Mouse (Mus musculus): ENCODE data around the gene Slc22a18.
"Not testable (repeated sequence)": the region's sequence is repeated elsewhere in the genome, so short reads cannot be mapped to it uniquely, and the experiment has no call there.

Slc22a18 gene

DNA sequence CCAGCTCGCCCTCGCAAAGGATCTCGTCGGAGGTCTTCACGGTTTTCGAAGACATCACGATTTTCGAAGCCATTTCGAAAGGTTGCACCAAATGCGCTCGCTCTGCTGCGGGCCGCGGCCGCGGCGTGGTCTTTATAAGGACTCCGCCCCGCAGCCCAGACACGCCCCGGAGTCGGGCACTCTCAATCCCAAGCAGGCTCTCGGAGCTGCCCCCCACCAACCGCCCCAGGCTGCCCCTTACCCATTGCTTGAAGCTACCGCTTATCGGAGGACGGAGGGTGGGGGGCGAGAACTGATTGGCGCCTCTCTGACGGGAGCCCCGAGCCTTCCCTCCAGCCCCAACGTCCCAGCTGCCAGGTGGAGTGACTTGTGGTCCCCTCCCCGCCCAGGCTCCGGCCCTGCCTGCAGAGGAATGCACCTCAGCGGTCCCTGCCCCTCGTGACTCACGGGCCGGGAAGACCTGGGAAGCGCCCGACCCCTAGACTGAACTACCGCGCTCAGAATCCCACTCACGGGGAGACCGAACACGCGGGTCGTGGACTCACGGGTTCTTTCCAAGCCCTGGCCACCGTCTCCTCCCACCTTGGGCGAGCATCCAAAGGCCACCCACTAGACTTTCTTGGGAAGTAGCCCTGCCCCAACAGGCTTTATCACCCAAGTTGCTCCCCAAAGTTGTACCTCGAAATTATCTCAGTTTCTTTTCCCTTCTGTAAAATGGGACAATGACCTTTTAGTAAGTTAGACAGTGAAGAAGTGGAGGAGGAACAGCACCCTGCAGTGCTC lies 29.1 kb downstream of the Slc22a18 start, which contains the start of gene Phlda2:
Gene Phlda2 (minus strand): TSS at position 733 of the 783 bp plus-strand sequence.
- DNase-seq (ENCODE audit: low read depth, low spot score), result no peak

DNA sequence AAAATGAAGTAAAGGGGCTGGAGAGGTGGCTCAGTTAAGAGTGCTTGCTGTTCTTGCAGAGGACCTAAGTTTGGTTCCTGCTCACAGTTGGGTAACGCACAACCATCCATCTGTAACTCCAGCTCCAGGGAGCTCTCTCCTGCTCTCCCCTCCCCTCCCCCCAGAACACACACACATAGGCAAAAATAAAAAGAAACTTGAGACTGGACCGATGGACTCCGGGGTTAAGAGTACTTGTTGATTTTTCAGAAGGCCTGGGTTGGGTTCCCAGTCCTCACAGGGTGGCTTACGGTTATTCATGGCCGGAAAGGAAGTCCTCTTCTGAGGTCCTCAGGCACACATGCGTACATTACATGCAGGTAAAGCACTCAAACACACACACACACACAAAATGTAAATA lies 30.4 kb downstream of the Slc22a18 start:
- no peak for DNase-seq (ENCODE audit: low read depth, low spot score)

DNA sequence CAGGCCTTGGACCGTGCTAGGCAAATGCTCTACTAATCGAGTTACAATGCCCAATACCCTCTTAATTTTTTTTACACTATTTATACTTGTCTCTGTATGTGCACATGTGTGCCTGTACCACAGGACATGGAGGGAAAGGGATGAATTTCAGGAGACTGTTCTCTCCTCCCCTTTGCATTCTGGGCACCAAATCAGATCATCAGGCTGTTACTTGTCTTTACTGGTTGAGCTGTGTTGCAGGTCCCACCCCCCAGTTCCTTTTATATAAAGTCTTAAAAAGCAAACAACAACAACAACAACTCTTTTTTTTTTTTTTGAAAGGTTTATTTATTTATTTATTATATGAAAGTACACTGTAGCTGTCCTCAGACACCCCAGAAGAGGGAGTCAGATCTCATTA lies 31.9 kb downstream of the Slc22a18 start:
- no peak for DNase-seq (ENCODE audit: low read depth, low spot score)

GRCm38 (mm10) chr7:143505823-143506222 lies 32.3 kb downstream of the Slc22a18 start:
- DNase-seq (ENCODE audit: low read depth, low spot score), result peak; percentile 72

- no peak for DNase-seq (ENCODE audit: low read depth, low spot score)
Measured at GRCm38 (mm10) chr7:143506271-143506670, 32.7 kb downstream of the Slc22a18 start.

DNA sequence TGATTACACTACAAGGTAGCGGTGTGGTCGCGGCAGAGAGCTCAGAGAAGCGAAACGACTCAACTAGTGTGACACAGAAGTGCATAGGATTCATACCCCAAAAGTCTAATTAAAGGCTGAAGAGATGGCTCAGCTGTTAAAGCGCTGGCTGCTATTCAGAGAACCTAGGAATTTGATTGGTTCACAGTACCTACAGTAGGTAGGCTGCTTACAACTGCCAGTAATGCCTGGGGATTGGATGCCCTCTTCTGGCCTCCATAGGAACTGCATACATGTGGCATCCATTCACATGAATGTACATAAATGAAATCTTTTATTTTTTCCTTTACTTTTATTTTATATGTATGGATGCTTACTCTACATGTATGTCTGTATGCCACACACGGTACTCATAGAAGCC lies 33.1 kb downstream of the Slc22a18 start:
- peak; percentile 64 for DNase-seq (ENCODE audit: low read depth, low spot score)

DNA sequence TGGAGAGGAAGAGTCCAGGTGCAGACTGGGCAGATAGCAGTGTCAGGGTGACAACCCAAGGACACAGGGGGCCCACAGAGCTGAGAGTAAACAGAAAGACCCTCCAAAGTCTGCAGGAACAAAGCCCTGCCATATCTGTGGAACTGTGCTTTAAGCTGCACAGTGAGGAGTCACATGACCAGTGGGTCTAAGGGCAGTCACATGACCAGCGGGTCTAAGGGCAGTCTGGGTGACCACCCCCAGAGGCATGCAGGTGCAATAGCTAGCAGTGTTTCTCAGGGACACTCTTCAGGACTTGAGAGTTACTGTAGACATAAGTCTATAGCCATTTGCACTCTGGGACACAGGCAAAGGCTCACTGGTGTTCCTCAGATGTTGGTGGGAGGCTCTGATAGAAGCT lies 36.0 kb downstream of the Slc22a18 start:
- DNase-seq (ENCODE audit: low read depth, low spot score), result no peak

GRCm38 (mm10) chr7:143510593-143511334 lies 37.2 kb downstream of the Slc22a18 start:
- DNase-seq (ENCODE audit: low read depth, low spot score), result no peak

- no peak for DNase-seq (ENCODE audit: low read depth, low spot score)
Measured at GRCm38 (mm10) chr7:143511335-143511712, 37.8 kb downstream of the Slc22a18 start.

DNA sequence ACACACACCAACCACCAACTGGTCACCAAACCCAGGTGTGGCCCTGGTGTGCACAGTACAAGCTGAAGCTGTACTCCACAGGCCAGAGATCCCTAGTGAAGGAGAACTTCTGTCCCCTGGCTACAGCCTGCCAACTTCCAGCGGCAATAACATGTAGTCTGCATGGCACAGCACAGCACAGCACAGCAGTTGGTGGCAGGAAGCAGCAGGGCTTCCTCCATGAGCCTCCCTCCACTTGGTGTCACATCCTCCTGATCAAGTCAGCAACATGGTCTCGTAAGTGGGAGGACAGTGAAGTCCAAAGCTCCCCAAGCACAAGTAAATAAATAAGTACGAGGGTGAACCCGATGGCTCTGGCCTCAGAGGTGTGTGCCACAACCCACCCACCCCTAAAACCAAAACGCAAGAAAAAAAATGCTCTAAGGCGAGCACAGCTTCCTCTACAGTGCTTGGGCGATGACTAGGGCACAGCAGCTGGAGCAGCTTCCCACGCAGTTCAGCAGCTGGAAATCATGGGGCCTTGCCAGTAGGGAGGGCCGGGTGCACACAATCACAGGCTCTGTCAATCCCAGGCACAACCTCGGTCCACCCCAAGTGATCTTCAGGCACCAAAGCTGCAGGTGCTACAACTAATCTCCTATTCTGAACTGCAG lies 40.4 kb downstream of the Slc22a18 start:
- DNase-seq (ENCODE audit: low read depth, low spot score), result no peak

- no peak for DNase-seq (ENCODE audit: low read depth, low spot score)
Measured at GRCm38 (mm10) chr7:143514416-143514768, 40.9 kb downstream of the Slc22a18 start.

GRCm38 (mm10) chr7:143519333-143519732 lies 45.8 kb downstream of the Slc22a18 start:
- no peak for DNase-seq (ENCODE audit: low read depth, low spot score)

GRCm38 (mm10) chr7:143532410-143532809 lies 58.9 kb downstream of the Slc22a18 start:
- DNase-seq (ENCODE audit: low read depth, low spot score), result no peak

DNA sequence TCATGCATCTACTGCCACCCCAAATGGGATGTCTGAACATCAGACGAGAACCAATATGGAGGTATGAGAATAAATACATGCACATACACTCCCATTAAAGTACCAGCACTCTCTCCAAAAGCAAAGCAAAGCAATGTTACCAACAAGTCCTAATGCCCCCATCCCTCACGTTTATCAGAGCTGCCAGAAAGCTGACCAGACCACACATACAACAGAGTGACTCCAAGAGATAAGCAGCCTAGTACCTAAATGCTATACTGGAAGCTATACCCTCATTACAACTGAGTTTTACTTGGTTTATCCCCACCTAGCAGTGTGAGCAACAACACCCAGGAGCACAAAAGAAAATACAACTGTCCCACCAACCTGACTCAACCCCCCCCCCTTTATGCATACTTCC lies 59.7 kb downstream of the Slc22a18 start:
- no peak for DNase-seq (ENCODE audit: low read depth, low spot score)

GRCm38 (mm10) chr7:143536251-143536650 lies 62.7 kb downstream of the Slc22a18 start:
- no peak for DNase-seq (ENCODE audit: low read depth, low spot score)

DNA sequence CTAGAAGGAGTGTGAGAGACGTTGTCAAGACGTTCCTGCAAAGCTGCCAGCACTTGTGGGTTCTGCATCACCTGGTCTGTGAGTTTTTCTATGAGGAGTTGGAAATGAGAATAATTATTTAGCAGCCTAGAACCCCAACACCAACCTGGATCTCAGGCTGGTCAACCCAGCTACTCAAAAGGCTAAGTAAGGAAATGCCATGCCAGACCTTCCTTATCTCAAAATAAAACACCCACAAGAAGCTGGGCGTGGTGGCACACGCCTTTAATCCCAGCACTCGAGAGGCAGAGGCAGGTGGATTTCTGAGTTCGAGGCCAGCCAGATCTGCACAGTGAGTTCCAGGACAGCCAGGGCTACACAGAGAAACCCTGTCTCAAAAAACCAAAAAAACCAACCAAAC lies 64.7 kb downstream of the Slc22a18 start:
- not testable (repeated sequence) for DNase-seq (ENCODE audit: low read depth, low spot score)

- no peak for DNase-seq (ENCODE audit: low read depth, low spot score)
Measured at GRCm38 (mm10) chr7:143538671-143539070, 65.1 kb downstream of the Slc22a18 start.

DNA sequence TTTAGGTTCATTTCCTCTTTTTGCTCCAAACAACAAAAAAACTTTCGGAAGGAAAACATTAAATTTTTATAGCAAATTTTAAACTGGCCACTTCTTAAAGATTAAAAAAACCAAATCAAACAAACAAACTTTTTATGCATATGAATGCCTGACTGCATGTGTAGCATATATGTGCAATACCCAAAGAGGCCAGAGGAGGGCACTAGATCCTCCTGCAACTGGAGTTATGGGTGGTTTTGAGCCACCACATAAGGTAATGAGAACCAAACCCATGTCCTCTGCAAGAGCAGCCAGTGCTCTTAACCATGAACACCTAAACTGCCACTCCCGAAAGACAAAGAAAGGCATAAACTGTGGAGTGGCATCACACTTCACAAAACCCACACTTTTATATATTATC lies 70.8 kb downstream of the Slc22a18 start:
- DNase-seq (ENCODE audit: low read depth, low spot score), result peak; percentile 56

- DNase-seq (ENCODE audit: low read depth, low spot score), result peak; percentile 57
Measured at GRCm38 (mm10) chr7:143546554-143546953, 73.0 kb downstream of the Slc22a18 start.

GRCm38 (mm10) chr7:143548231-143548961 lies 74.9 kb downstream of the Slc22a18 start:
- peak; percentile 89 for DNase-seq (ENCODE audit: low read depth, low spot score)
